Mouse (Mus musculus) cortical plate, adult 2 months (tissue): ENCODE measurements around the gene A630095N17Rik. TPM values are rescaled to one million over a fixed set of nuclear protein-coding genes. Genes with fewer than 3 reads are reported as not detected.

Experiments used
- H3K27ac ChIP-seq: fragments of 200-500 bp; 2 replicates; pipeline ENCODE4 v1.5.1; 2012; ENCODE audit warnings: low read length, control low read depth, inconsistent platforms; ENCODE audit not compliant: insufficient read depth
- H3K4me1 ChIP-seq: fragments of 200-500 bp; 2 replicates; pipeline ENCODE4 v1.6.1; 2011; ENCODE audit warnings: low read length; ENCODE audit not compliant: control insufficient read depth, insufficient read depth
- H3K4me3 ChIP-seq: fragments of 200-500 bp; 2 replicates; pipeline ENCODE4 v1.5.1; 2011; ENCODE audit warnings: mild to moderate bottlenecking, low read length, control low read depth; ENCODE audit not compliant: insufficient read depth
- CTCF ChIP-seq: fragments of 200-500 bp; IDR thresholded peaks from 2 replicates; pipeline ENCODE4 v1.5.1; 2011; ENCODE audit warnings: mild to moderate bottlenecking, control low read depth, low read length; ENCODE audit not compliant: insufficient read depth; ENCODE audit errors: extremely low read depth
- POLR2A ChIP-seq: fragments of 200-500 bp; IDR thresholded peaks from 2 replicates; pipeline ENCODE4 v1.6.1; 2011; ENCODE audit warnings: mild to moderate bottlenecking, low read length, control low read depth; ENCODE audit not compliant: insufficient read depth; ENCODE audit errors: extremely low read depth
- polyA plus RNA-seq: library from polyadenylated mRNA; depleted of rRNA; stranded (reverse); fragments of >200 nt; gene quantifications from 2 replicates; pipeline ENCODE4 v1.2.3, GENCODE M21; 2012

A630095N17Rik gene
- polyA plus RNA-seq, 1 experiment: not detected

DNA sequence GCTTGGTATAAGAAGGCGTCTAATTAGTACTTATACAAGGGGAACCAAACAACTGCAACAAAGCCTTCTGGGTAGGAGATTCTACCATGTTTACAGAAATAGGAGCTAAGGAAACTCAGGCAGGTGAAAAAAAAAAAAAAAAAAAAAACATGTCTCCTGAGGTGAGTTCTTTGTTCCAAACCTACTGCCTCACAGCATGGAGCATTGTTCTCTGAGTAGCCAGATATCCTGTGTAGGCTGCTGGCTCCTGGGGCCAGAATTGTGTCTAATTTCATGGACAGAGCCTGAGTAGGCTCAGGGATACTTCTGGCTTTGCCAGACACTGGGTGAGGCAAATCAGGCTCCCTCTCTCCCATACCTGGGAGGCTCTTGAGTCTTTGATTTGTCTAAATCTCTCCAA is 4.2 kb downstream of the A630095N17Rik start:
- TF ChIP-seq POLR2A (no peak), CTCF (no peak)
- Histone ChIP-seq H3K4me1 (no peaks in the 10 kb centered on the region), H3K4me3 (no peak overlapping the region), H3K27ac (no peak overlapping the region)

- no peak for TF ChIP-seq CTCF
- TF ChIP-seq POLR2A: no peak
- Histone ChIP-seq H3K27ac (no peak overlapping the region), H3K4me1 (no peaks in the 10 kb centered on the region), H3K4me3 (no peak overlapping the region)
Observed at GRCm38 (mm10) chr1:75226138-75226537, 5.8 kb downstream of the A630095N17Rik start.

DNA sequence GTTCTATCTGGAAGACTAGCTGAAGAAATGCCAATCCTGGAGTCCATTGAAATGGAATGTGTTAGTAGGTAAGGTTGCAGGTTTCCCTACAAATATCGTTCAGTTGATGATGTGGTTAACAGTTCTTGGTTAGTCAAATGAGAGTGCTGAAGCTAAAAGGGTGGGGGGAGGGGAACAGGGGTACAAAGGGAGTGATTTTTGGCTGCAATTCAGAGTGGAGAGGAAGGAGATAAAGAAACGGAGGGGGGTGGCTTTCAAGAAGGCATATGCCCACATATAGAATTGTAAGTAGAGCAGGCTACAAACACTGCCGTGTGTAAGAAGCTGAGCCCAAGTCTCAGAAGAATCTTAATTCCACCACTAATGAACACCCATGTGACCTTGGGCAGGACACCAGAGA is 6.4 kb downstream of the A630095N17Rik start:
- H3K27ac ChIP-seq: no peak overlapping the region
- no peaks in the 10 kb centered on the region for H3K4me1 ChIP-seq
- no peak overlapping the region for H3K4me3 ChIP-seq
- TF ChIP-seq CTCF: no peak

GRCm38 (mm10) chr1:75223532-75223931 is 8.4 kb downstream of the A630095N17Rik start:
- no peak overlapping the region for H3K4me3 ChIP-seq
- no peak overlapping the region for H3K27ac ChIP-seq
- H3K4me1 ChIP-seq: no peaks in the 10 kb centered on the region
- TF ChIP-seq CTCF: no peak
- no peak for TF ChIP-seq POLR2A

DNA sequence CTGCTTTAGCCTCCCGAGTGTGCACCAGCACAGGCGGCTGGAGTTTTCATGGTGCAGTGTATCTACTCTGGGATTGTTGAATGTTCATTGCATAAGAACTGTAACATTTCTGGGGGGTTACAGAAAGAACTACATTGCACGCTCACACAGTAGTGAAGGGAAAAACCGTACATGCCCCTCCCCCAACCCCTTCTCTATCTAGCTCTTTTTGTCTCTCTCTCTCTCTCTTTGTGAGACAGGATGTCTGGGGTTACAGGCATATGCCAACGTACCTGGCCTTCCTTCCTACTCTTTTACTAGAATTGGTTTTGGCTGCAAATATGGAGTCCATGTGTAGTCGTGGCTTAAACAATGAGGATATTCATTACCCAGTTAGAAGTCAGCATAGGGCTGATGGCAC is 9.0 kb downstream of the A630095N17Rik start:
- H3K27ac ChIP-seq: no peak overlapping the region
- TF ChIP-seq POLR2A: no peak
- TF ChIP-seq CTCF: no peak
- H3K4me1 ChIP-seq: no peaks in the 10 kb centered on the region
- H3K4me3 ChIP-seq: no peak overlapping the region

DNA sequence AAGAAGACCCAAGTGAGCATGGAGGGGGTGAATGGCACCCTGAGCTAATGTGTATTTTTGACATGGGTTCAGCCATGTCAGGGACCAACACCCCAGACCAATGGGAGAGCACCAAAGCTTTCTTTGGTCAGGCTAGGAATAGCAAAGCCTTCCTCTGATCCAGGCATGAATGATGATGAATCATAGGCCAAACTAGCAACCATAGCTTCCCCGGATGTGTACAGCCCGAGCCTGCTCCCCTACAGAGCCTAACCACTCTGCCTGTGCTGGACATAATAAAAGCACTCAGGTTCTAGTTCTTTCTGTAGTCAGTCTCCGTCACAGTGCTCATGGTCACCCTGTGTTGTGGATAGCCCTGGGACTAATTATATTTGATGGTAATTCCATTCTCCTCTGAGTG is 10.4 kb downstream of the A630095N17Rik start:
- Histone ChIP-seq H3K27ac (no peak overlapping the region), H3K4me1 (0 out of 2 replicates have a peak, but pooled peaks cover 1% of the 10 kb centered on the region), H3K4me3 (no peak overlapping the region)
- no peak for TF ChIP-seq CTCF
- TF ChIP-seq POLR2A: no peak

DNA sequence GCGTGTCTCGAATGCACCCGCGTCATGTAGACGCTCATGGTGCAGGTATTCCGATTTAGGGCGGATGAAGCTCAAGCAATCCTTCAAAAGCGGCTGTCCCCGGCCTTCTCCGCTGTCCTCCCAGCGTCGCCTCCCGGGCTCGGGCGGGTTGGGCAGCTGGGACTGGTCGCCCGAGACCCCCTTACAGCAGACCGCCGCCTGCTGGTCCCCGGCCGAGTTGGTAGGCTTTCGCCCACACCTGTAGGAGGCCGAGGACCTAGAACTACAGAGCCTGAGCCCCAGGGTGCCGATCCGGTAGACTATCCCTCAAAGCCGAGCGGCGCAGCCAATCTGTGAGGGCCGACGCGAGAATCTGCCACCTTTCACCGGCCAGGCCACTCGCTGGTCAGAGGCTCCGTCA is 12.4 kb downstream of the A630095N17Rik start, which contains the start of gene Tuba4a:
TSS of gene Tuba4a (minus strand) at position 335 of the 400 bp plus-strand sequence.
- peak within 1 kb of the TSS; percentile 86 for H3K27ac ChIP-seq
- H3K4me1 ChIP-seq: peaks cover 5% of the 10 kb centered on the region
- H3K4me3 ChIP-seq: peak within 1 kb of the TSS; percentile 74
- TF ChIP-seq CTCF (no peak), POLR2A (no peak)

- Histone ChIP-seq H3K4me1 (peaks cover 5% of the 10 kb centered on the region), H3K4me3 (peak overlapping the region; percentile 74), H3K27ac (peak overlapping the region; percentile 86)
- peak; percentile 100 for TF ChIP-seq POLR2A
- no peak for TF ChIP-seq CTCF
Observed at GRCm38 (mm10) chr1:75219078-75219477, 12.8 kb downstream of the A630095N17Rik start.

DNA sequence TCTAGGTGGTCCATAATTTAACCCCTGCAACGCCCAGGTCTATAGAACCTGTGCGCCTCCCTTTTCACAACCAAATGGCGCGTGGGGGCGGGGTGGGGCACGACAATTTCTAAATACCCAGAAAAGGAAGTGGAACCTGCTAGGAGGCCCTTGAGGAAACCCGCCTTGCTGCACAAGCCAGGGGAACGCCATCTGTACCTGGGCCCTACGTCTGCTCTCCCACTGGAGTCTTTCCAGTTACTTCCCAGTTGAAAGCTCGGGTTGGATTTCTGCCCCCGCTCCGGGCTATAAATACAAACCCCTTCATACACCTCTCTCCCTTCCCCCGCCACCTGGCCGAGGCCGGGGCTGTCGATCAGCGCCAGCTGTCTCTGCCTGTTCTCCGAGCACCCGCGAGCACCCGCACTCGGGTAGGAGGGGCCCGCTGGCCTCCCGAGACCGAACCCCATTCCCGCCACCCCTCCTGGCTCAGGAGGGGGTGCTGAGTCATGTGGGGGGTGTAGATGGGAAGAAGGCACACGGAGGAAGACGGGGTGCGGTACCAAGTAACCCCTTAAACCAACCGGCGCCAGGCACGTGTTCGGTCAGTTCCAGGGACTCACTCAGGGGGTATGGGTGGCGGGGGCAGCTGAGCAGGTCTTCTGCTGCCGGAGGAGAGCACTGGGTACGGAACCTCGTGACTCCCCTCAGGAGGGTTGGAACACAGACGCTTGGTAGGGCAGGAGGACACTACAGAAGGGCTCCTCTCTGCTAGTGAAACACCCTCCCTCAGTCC is 13.5 kb downstream of the A630095N17Rik start:
- Histone ChIP-seq H3K4me3 (peak overlapping the region; percentile 74), H3K27ac (peak overlapping the region; percentile 86), H3K4me1 (peaks cover 5% of the 10 kb centered on the region)
- no peak; the same call in 1 of the 2 replicates for TF ChIP-seq POLR2A
- TF ChIP-seq CTCF: no peak

DNA sequence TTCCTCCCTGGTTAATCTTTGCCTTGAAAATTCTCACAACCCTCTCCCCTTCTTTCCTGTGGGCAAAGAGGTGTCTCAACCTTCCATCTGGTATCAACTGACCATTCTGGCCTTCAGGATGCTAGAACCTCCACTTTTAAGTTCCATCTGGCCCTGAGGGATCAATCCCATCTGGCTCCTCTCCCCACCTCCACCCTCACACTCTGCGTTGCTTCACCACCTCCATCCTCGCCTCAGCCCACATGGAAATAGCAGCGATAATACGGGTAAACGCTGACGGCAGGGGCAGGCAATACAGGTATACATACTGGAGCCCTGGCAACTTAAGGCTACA is 14.0 kb downstream of the A630095N17Rik start:
- TF ChIP-seq CTCF (no peak), POLR2A (no peak)
- Histone ChIP-seq H3K4me1 (peaks cover 5% of the 10 kb centered on the region), H3K4me3 (peak overlapping the region; percentile 74), H3K27ac (peak overlapping the region; percentile 86; the same call in 1 of the 2 replicates)
